Mouse (Mus musculus): ENCODE data around the gene Ccdc148.

Gene Ccdc148

GRCm38 (mm10) chr2:59179487-59179886 is 19.0 kb upstream of the Ccdc148 start:
- no peak for DNase-seq (ENCODE audit: extremely low spot score, low read depth, low spot score)

GRCm38 (mm10) chr2:59178960-59179359 is 18.5 kb upstream of the Ccdc148 start:
- DNase-seq (ENCODE audit: extremely low spot score, low read depth, low spot score), result no peak

- DNase-seq (ENCODE audit: extremely low spot score, low read depth, low spot score), result no peak
Measured at GRCm38 (mm10) chr2:59178191-59178590, 17.7 kb upstream of the Ccdc148 start.

- DNase-seq (ENCODE audit: extremely low spot score, low read depth, low spot score), result no peak
Measured at GRCm38 (mm10) chr2:59175926-59176325, 15.4 kb upstream of the Ccdc148 start.

GRCm38 (mm10) chr2:59171533-59171932 is 11.1 kb upstream of the Ccdc148 start:
- DNase-seq (ENCODE audit: extremely low spot score, low read depth, low spot score), result no peak

GRCm38 (mm10) chr2:59170593-59170992 is 10.1 kb upstream of the Ccdc148 start:
- no peak for DNase-seq (ENCODE audit: extremely low spot score, low read depth, low spot score)

GRCm38 (mm10) chr2:59170208-59170589 is 9.7 kb upstream of the Ccdc148 start:
- DNase-seq (ENCODE audit: extremely low spot score, low read depth, low spot score), result no peak

- no peak for DNase-seq (ENCODE audit: extremely low spot score, low read depth, low spot score)
Measured at GRCm38 (mm10) chr2:59169572-59170207, 9.2 kb upstream of the Ccdc148 start.

- no peak for DNase-seq (ENCODE audit: extremely low spot score, low read depth, low spot score)
Measured at GRCm38 (mm10) chr2:59167830-59168229, 7.3 kb upstream of the Ccdc148 start.

- no peak for DNase-seq (ENCODE audit: extremely low spot score, low read depth, low spot score)
Measured at GRCm38 (mm10) chr2:59166976-59167375, 6.5 kb upstream of the Ccdc148 start.

GRCm38 (mm10) chr2:59162285-59162600 is 1.8 kb upstream of the Ccdc148 start:
- DNase-seq (ENCODE audit: extremely low spot score, low read depth, low spot score), result no peak

- DNase-seq (ENCODE audit: extremely low spot score, low read depth, low spot score), result no peak
Measured at GRCm38 (mm10) chr2:59161441-59162284, 1.2 kb upstream of the Ccdc148 start.

- no peak for DNase-seq (ENCODE audit: extremely low spot score, low read depth, low spot score)
Measured at GRCm38 (mm10) chr2:59161021-59161440, 548 bp upstream of the Ccdc148 start.

GRCm38 (mm10) chr2:59159961-59160604 is 400 bp downstream of the Ccdc148 start:
- no peak for DNase-seq (ENCODE audit: extremely low spot score, low read depth, low spot score)

- DNase-seq (ENCODE audit: extremely low spot score, low read depth, low spot score), result no peak
Measured at GRCm38 (mm10) chr2:59158117-59158516, 2.4 kb downstream of the Ccdc148 start.

GRCm38 (mm10) chr2:59155428-59155827 is 5.1 kb downstream of the Ccdc148 start:
- no peak for DNase-seq (ENCODE audit: extremely low spot score, low read depth, low spot score)

- no peak for DNase-seq (ENCODE audit: extremely low spot score, low read depth, low spot score)
Measured at GRCm38 (mm10) chr2:59131044-59131443, 29.4 kb downstream of the Ccdc148 start.

GRCm38 (mm10) chr2:59129821-59130220 is 30.7 kb downstream of the Ccdc148 start:
- no peak for DNase-seq (ENCODE audit: extremely low spot score, low read depth, low spot score)

- no peak for DNase-seq (ENCODE audit: extremely low spot score, low read depth, low spot score)
Measured at GRCm38 (mm10) chr2:59129023-59129422, 31.5 kb downstream of the Ccdc148 start.

- no peak for DNase-seq (ENCODE audit: extremely low spot score, low read depth, low spot score)
Measured at GRCm38 (mm10) chr2:59055615-59056145, 104.8 kb downstream of the Ccdc148 start.

- no peak for DNase-seq (ENCODE audit: extremely low spot score, low read depth, low spot score)
Measured at GRCm38 (mm10) chr2:59054339-59054738, 106.1 kb downstream of the Ccdc148 start.

Measured in hindlimb bud, embryonic 11.5 days (tissue).